In the genomic region with DNA sequence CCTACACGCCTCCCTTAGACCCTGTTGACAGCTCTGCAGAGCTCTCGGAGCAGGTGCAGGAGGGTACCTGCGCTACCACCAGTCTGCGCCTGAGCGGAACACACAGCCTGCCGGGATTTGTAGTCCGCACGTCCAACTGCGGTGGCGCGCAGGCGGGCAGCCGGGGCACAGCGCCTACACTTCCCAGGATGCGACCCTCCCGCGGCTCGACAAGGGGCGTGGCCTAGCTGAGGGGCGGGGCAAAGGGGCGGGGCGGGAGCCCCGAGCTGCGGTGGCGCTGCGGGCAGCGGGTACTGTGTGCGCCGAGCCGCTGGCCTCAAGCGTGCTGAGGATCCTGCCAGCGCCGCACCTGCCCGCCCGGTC, we compare ENCODE assay signal across 8 mouse cellular contexts. TPM values are rescaled to one million over a fixed set of nuclear protein-coding genes. Genes with fewer than 3 reads are reported as not detected.
DNase-seq lines count a peak whose midpoint lies in the region; ATAC-seq and TF ChIP-seq lines count a peak whose summit lies in the region.

A gene (plus strand): TSS at position 242 of the 363 bp plus-strand sequence.

- peaks cover 8% of the 10 kb centered on the region for H3K4me1 ChIP-seq in cortical plate, adult 2 months (ENCODE audit: control insufficient read depth, insufficient read depth, low read length)

- intact Hi-C loops in gastrocnemius, postnatal 14 days (cut with DNase I; ENCODE audit: low total_unique reads), result no loop called here

- peak within 1 kb of the TSS; percentile 85 for H3K27ac ChIP-seq in cortical plate, adult 2 months (ENCODE audit: insufficient read depth, low read length)

- TF ChIP-seq POLR2A in cortical plate, adult 2 months (IDR thresholded peaks at IDR 0.05; ENCODE audit: extremely low read depth, insufficient read depth, low read length), result peak; percentile 84

- H3K4me3 ChIP-seq in cortical plate, adult 2 months (ENCODE audit: insufficient read depth, low read length), result peak within 1 kb of the TSS; percentile 68

- peak; percentile 94 for ATAC-seq in megakaryocyte, adult 5-6 weeks (ENCODE audit: poor library complexity, severe bottlenecking)

- TF ChIP-seq CTCF in cortical plate, adult 2 months (IDR thresholded peaks at IDR 0.05; ENCODE audit: extremely low read depth, insufficient read depth, low read length), result no peak

- DNase-seq in adipocyte (ENCODE audit: low spot score), result peak; percentile 55
- DNase-seq in gastrocnemius, postnatal 14 days, result peak; percentile 91
- DNase-seq in induced T-regulatory cell, adult 2 months (ENCODE audit: low read depth), result peak; percentile 94
- peak; percentile 86 to 96 for DNase-seq in left cerebral cortex, adult 8-10 months (ENCODE audit: low spot score in 2 of 2)
- peak; percentile 98 for DNase-seq in right cerebral cortex, adult 18-20 months
- peak; percentile 80 for DNase-seq in urinary bladder, adult 2 months (ENCODE audit: low spot score)

RNA-seq across cellular contexts. Expression of the gene that starts here (rescaled TPM):
- 145 and 176 TPM in 2 replicates for polyA plus RNA-seq in cortical plate, adult 2 months (2012; rRNA removed)
- 10 to 100 TPM; 36.0 to 41.7 TPM for total RNA-seq in gastrocnemius, postnatal 14 days (2021)
- total RNA-seq in left cerebral cortex, adult 8-10 months (2022), result 100 to 1,000 TPM; 168 to 199 (median 195) TPM
- total RNA-seq in megakaryocyte, adult 5-6 weeks (2015), result 0.04 TPM in 1 of 2 replicates, not detected in the other
- total RNA-seq in megakaryocyte, adult 5-6 weeks (2017), result not detected in 2 replicates
- 3.7 and 4.4 TPM in 2 replicates for polyA plus RNA-seq in urinary bladder, adult 2 months (2012; rRNA removed)

Comparison
In these comparisons a context has a peak if more than half of its experiments do, and no peak if none do; other contexts are left out.
1. Peak in every context shown above with its lines: DNase-seq, ATAC-seq, H3K4me3 ChIP-seq and H3K27ac ChIP-seq.
2. RNA of the gene that starts here (total RNA-seq): 168 to 199 TPM in left cerebral cortex, adult 8-10 months and 36.0 to 41.7 TPM in gastrocnemius, postnatal 14 days; 0.04 TPM in megakaryocyte, adult 5-6 weeks; every median in the first group is over 10 times any median in the second.
3. RNA of the gene that starts here (polyA plus RNA-seq): 145 to 176 TPM in cortical plate, adult 2 months; 3.7 to 4.4 TPM in urinary bladder, adult 2 months; every median in the first group is over 10 times any median in the second.
4. Peak in ATAC-seq in megakaryocyte, adult 5-6 weeks; RNA of the gene not detected or under 1 TPM.